Mouse (Mus musculus) stomach, postnatal 0 days (tissue): ENCODE results near the gene Ndufaf2. TPM values are rescaled to one million over a fixed set of nuclear protein-coding genes. Genes with fewer than 3 reads are reported as not detected.

Experiments
- ATAC-seq: fragments of 200-750 bp; cut with Nextera tagmentation; 2 replicates; pipeline ENCODE4 v1.8.0; 2017; ENCODE audit not compliant: low FRiP score, low TSS enrichment
- DNase-seq: peaks from one replicate; pipeline ENCODE4 v3.0.0-alpha.2; 2016; ENCODE audit warnings: low spot score
- H3K27ac ChIP-seq: fragments of 300-500 bp; sonication (generic); replicated peaks from 2 replicates; pipeline ENCODE4 v1.5.1; 2014; ENCODE audit warnings: mild to moderate bottlenecking, control low read depth
- H3K27me3 ChIP-seq: fragments of 300-500 bp; sonication (generic); 2 replicates; pipeline ENCODE4 v1.6.1; 2014; ENCODE audit warnings: low read length; ENCODE audit not compliant: control insufficient read depth, insufficient read depth
- H3K36me3 ChIP-seq: fragments of 300-500 bp; sonication (generic); 2 replicates; pipeline ENCODE4 v1.6.1; 2014; ENCODE audit warnings: low read length, mixed read lengths; ENCODE audit not compliant: control insufficient read depth, insufficient read depth
- H3K4me1 ChIP-seq: fragments of 300-500 bp; sonication (generic); replicated peaks from 2 replicates; pipeline ENCODE4 v1.6.1; 2014; ENCODE audit warnings: antibody characterized with exemption; ENCODE audit not compliant: control insufficient read depth, insufficient read depth
- H3K4me2 ChIP-seq: fragments of 300-500 bp; sonication (generic); replicated peaks from 2 replicates; pipeline ENCODE4 v1.6.1; 2014; ENCODE audit warnings: low read depth, mild to moderate bottlenecking, control low read depth, moderate library complexity
- H3K4me3 ChIP-seq: fragments of 300-500 bp; sonication (generic); 2 replicates; pipeline ENCODE4 v1.5.1; 2014; ENCODE audit warnings: low read depth, low read length, control low read depth
- H3K9ac ChIP-seq: fragments of 300-500 bp; sonication (generic); 2 replicates; pipeline ENCODE4 v1.6.1; 2014; ENCODE audit warnings: mild to moderate bottlenecking, low read length, control low read depth, mixed read lengths
- H3K9me3 ChIP-seq: fragments of 300-500 bp; sonication (generic); 2 replicates; pipeline ENCODE4 v1.6.1; 2016; ENCODE audit warnings: low read length; ENCODE audit not compliant: control insufficient read depth
- CTCF ChIP-seq: IDR thresholded peaks from 2 replicates; pipeline ENCODE4 v1.5.1; 2016; ENCODE audit warnings: antibody characterized with exemption, low read depth, mild to moderate bottlenecking, moderate library complexity
- EP300 ChIP-seq: optimal IDR thresholded peaks from 2 replicates; pipeline ENCODE3; 2016; ENCODE audit warnings: antibody characterized with exemption
- WGBS: fragments of 180-500 bp; shearing (Covaris S2); extraction: QIAGEN DNeasy Blood & Tissue Kit; methylation state at CpG from one replicate; pipeline ENCODE4 v1.1.7; 2014; 5-methylcytosine and 5-hydroxymethylcytosine counted together
- polyA plus RNA-seq: library from polyadenylated mRNA; unstranded; fragments of >200 nt; fragmentation: Nextera tagmentation; extraction: Ambion mirVana; gene quantifications from 2 replicates; pipeline ENCODE4 v1.2.1, GENCODE M21; 2015

The Ndufaf2 gene
- polyA plus RNA-seq, 1 experiment from 2014 or later, result 44.9 TPM

DNA sequence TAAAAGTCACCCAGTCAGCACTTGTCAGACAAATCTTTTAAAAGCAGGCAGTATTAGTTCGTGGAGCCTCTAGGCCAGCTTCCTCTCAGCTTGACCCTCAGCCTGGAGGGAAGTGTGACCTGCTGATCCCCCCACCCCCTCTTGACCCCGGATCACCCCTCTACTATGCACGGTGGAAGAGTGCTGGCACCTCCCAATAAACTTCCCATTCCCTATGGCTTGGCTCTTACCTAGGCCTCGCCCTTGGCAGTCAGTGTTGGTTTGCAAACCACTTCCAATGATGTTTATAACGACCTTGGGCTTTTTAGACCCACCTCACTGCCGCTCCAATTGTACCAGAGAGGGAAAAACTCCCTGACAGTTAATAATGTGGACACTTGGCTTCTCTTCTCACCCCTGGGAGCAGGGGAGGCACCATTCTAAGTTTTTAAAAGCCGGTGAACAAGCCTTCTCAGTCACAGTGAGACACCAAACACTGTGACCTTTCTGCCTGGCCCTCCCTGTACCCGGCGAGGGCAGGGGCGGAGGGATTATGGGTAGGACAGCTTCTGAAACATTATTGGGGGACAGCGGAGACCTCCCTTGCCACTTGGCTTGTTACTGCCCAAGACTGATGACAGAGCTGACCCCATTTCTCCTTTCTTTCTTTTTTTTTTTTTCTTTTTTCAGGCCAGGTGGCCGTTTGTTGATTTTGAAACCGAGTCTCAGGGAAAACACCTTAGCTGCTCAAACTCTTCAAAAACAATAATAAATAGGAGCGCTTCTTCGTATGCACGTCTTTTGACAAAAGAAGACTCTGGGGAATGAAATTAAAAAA lies 203.8 kb downstream of the Ndufaf2 start:
- Histone ChIP-seq H3K4me3 (no peak overlapping the region), H3K27ac (peak overlapping the region; percentile 65), H3K36me3 (no peaks in the 10 kb centered on the region), H3K9me3 (no peaks in the 10 kb centered on the region), H3K9ac (no peak overlapping the region), H3K4me2 (no peak overlapping the region), H3K27me3 (no peaks in the 10 kb centered on the region), H3K4me1 (peaks cover 7% of the 10 kb centered on the region; the same call in 1 of the 2 replicates)
- DNase-seq (no peak), ATAC-seq (peak; percentile 36; the same call in 1 of the 2 replicates)
- TF ChIP-seq EP300, result no peak
- TF ChIP-seq CTCF, result no peak
- WGBS, result 38% methylated on average over 16 of the region's 16 CpGs

DNA sequence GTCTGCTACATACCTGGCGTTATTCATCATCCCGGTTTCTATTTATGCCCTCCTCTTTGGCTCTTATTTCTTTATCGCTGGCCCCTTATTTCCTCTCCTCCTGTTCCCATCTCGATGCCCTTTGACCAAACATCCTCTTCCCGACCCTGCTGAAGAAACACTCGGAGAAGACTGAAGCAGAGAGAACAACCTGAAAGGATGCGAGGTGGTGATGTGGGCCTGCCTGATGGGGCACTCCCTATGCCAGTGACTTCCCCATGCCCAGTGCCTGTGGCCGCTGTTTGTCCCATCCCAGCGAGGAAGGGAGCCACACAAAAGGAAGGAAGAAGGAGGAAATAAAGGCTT lies 204.4 kb downstream of the Ndufaf2 start:
- ATAC-seq (0 out of 2 replicates have a peak, but pooled peaks have one; percentile 31), DNase-seq (no peak)
- H3K9me3 ChIP-seq, result no peaks in the 10 kb centered on the region
- no peaks in the 10 kb centered on the region for H3K36me3 ChIP-seq
- H3K27ac ChIP-seq, result peak overlapping the region; percentile 65; the same call in 1 of the 2 replicates
- H3K9ac ChIP-seq, result no peak overlapping the region
- H3K27me3 ChIP-seq, result no peaks in the 10 kb centered on the region
- WGBS, result 37% methylated on average over 9 of the region's 9 CpGs
- peaks cover 7% of the 10 kb centered on the region; the same call in 1 of the 2 replicates for H3K4me1 ChIP-seq
- no peak overlapping the region for H3K4me3 ChIP-seq
- no peak for TF ChIP-seq CTCF
- no peak for TF ChIP-seq EP300
- no peak overlapping the region for H3K4me2 ChIP-seq

Other genes with a start within 250 kb of the Ndufaf2 start
- 46.5 and 49.2 TPM in 2 replicates for gene Smim15, start 114.2 kb downstream of the Ndufaf2 start, polyA plus RNA-seq
- gene Ercc8, start 108 bp upstream of the Ndufaf2 start, polyA plus RNA-seq, result 8.3 and 8.4 TPM in 2 replicates
- 71.0 and 73.3 TPM in 2 replicates for gene Elovl7, start 55.8 kb upstream of the Ndufaf2 start, polyA plus RNA-seq
- 1.2 and 1.5 TPM in 2 replicates for gene Depdc1b, start 157.7 kb upstream of the Ndufaf2 start, polyA plus RNA-seq